Mouse (Mus musculus) heart, postnatal 0 days (tissue): ENCODE measurements around the gene Tnr.

ENCODE experiments used
- CTCF ChIP-seq: IDR thresholded peaks from 2 replicates; pipeline ENCODE4 v1.5.1; 2016; ENCODE audit warnings: antibody characterized with exemption, control low read depth, low read depth
- EP300 ChIP-seq: IDR thresholded peaks from 2 replicates; pipeline ENCODE4 v1.6.1; 2016; ENCODE audit warnings: antibody characterized with exemption, low read depth

DNA sequence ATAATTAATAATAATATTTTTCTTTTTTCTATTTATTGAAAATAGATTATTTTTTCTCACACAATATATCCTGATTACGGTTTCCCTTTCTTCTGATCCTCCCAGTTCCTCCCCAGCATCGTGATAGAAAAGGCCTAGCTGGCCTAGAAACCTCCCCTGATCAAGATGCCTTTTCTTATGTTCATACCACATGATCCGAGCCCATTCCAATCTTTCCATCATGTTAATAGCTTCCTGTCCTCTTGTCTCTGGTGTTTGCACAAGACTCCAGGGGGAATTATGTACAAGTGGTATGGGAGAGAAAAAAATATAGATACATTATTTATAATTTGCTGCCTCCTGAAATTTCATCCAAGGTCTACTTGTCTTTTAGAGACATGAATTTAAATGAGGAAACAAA, 377.1 kb downstream of the Tnr start:
- no peak for TF ChIP-seq CTCF
- no peak for TF ChIP-seq EP300
